Mouse (Mus musculus) heart, adult 2 months (tissue): Measurements from ENCODE around the gene Cbs.

Experiments
- CTCF ChIP-seq: fragments of 200-600 bp; IDR thresholded peaks from 2 replicates; pipeline ENCODE4 v1.8.1; 2022; ENCODE audit warnings: antibody characterized with exemption, mild to moderate bottlenecking, moderate library complexity
- EP300 ChIP-seq: fragments of 200-500 bp; IDR thresholded peaks from 2 replicates; pipeline ENCODE4 v1.6.1; 2011; ENCODE audit warnings: low read depth, low read length, control low read depth; ENCODE audit not compliant: insufficient read depth

DNA sequence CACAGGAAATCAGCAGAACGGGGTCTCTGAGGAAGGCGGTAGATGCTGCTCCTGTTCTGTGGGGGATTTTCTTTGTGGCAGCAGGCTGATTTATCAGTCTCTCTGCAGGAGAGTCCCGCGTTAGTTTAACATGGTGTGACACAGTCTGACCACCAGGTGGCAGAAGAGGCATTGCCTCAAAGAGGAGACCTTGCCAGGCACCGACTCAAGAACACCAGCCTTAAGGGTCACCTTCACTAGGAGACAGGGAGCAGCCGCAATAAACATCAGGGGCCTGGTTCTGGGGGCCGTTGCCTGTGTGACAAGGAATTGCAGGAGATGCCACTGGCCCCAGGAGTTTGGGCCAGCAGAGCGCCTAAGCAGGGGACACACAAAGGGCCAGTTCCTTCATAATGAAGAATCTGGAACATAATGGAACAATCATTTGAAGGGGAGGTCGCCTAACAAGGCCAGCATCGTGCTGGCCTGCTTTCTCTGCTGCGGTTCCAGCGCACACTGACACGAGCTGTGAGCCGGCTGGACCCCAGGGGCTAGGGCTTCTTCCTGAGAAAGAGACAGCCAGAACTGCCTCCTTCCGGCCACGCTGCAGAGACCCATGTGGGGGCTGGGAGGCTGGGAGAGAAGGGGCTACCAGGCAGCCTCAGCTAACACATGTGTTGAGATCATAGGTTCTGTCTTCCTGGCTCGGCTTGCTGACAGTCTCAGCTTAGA, 48.6 kb upstream of the Cbs start:
- TF ChIP-seq CTCF: peak; percentile 96
- peak; percentile 89; the same call in 1 of the 2 replicates for TF ChIP-seq EP300
